Mouse (Mus musculus) hindbrain, embryonic 13.5 days (tissue): ENCODE results near the gene Prl5a1. TPM values are rescaled to one million over a fixed set of nuclear protein-coding genes. Genes with fewer than 3 reads are reported as not detected.

Experiments used
- ATAC-seq: fragments of 200-750 bp; cut with Nextera tagmentation; 2 replicates; pipeline ENCODE4 v1.8.0; 2017; ENCODE audit warnings: moderate TSS enrichment; ENCODE audit not compliant: low FRiP score
- H3K27ac ChIP-seq: fragments of 300-500 bp; sonication (generic); 2 replicates; pipeline ENCODE4 v1.5.1; 2015; ENCODE audit warnings: inconsistent platforms, mild to moderate bottlenecking, moderate library complexity
- H3K27me3 ChIP-seq: fragments of 300-500 bp; sonication (generic); 2 replicates; pipeline ENCODE4 v1.6.1; 2015; ENCODE audit warnings: mild to moderate bottlenecking, inconsistent platforms
- H3K36me3 ChIP-seq: fragments of 300-500 bp; sonication (generic); 2 replicates; pipeline ENCODE4 v1.6.1; 2015; ENCODE audit warnings: mild to moderate bottlenecking, inconsistent platforms
- H3K4me1 ChIP-seq: fragments of 300-500 bp; sonication (generic); replicated peaks from 2 replicates; pipeline ENCODE4 v1.6.1; 2015; ENCODE audit warnings: inconsistent platforms
- H3K4me2 ChIP-seq: fragments of 300-500 bp; sonication (generic); 2 replicates; pipeline ENCODE4 v1.6.1; 2015; ENCODE audit warnings: inconsistent platforms, mild to moderate bottlenecking, moderate library complexity
- H3K4me3 ChIP-seq: fragments of 300-500 bp; sonication (generic); 2 replicates; pipeline ENCODE4 v1.5.1; 2015; ENCODE audit warnings: mild to moderate bottlenecking, inconsistent platforms
- H3K9ac ChIP-seq: fragments of 300-500 bp; sonication (generic); 2 replicates; pipeline ENCODE4 v1.6.1; 2015; ENCODE audit warnings: mild to moderate bottlenecking, inconsistent platforms
- H3K9me3 ChIP-seq: fragments of 300-500 bp; sonication (generic); 2 replicates; pipeline ENCODE4 v1.6.1; 2016; ENCODE audit warnings: inconsistent platforms
- WGBS: fragments of 180-500 bp; shearing (Covaris S2); methylation state at CpG from one replicate; pipeline ENCODE4 v1.1.7; 2015; 5-methylcytosine and 5-hydroxymethylcytosine counted together
- polyA plus RNA-seq: library from polyadenylated mRNA; unstranded; fragments of >200 nt; fragmentation: Nextera tagmentation; extraction: Ambion mirVana; gene quantifications from 2 replicates; pipeline ENCODE4 v1.2.1, GENCODE M21; 2015

Prl5a1 gene
- not detected in 2 replicates for polyA plus RNA-seq

GRCm38 (mm10) chr13:28142184-28142583 lies at the start of gene Prl5a1:
Prl5a1 (plus strand) TSS chr13:28142484.
- no peaks in the 10 kb centered on the region for H3K27me3 ChIP-seq
- no peaks in the 10 kb centered on the region for H3K4me1 ChIP-seq
- no peaks in the 10 kb centered on the region for H3K36me3 ChIP-seq
- WGBS, result 91% methylated on average over 6 of the region's 6 CpGs
- no peak within 1 kb of the TSS for H3K27ac ChIP-seq
- H3K4me2 ChIP-seq, result no peak within 1 kb of the TSS
- no peak for ATAC-seq
- no peak within 1 kb of the TSS for H3K4me3 ChIP-seq
- H3K9ac ChIP-seq, result no peak within 1 kb of the TSS
- no peaks in the 10 kb centered on the region for H3K9me3 ChIP-seq

DNA sequence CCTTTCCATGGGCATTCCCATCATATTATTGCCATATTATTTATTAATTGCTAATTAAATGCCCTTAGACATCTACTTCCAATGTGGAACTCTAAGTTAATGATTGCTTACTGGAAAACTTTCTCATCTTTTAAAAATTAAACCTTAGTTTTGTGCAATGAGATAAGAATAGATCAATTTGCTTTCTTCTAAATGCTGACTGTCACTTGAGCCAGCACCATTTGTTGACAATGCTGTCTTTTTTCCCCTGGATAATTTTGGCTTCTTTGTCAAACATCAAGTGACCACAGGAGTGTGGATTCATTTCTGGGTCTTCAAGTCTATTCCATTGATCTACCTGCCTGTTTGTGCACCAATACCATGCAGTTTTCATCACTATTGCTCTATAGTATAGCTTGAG lies 46.1 kb upstream of the Prl5a1 start:
- Histone ChIP-seq H3K4me1 (no peaks in the 10 kb centered on the region), H3K36me3 (no peaks in the 10 kb centered on the region), H3K9me3 (no peaks in the 10 kb centered on the region), H3K4me3 (no peak overlapping the region), H3K27me3 (no peaks in the 10 kb centered on the region), H3K4me2 (no peak overlapping the region), H3K27ac (no peak overlapping the region), H3K9ac (no peak overlapping the region)
- no peak for ATAC-seq

- Histone ChIP-seq H3K36me3 (no peaks in the 10 kb centered on the region), H3K4me3 (no peak overlapping the region), H3K27ac (no peak overlapping the region), H3K9me3 (no peaks in the 10 kb centered on the region), H3K4me2 (no peak overlapping the region), H3K4me1 (no peaks in the 10 kb centered on the region), H3K9ac (no peak overlapping the region), H3K27me3 (no peaks in the 10 kb centered on the region)
- WGBS, result 88% methylated on average over 3 of the region's 3 CpGs
- no peak for ATAC-seq
Measured at GRCm38 (mm10) chr13:28108536-28108935, 33.7 kb upstream of the Prl5a1 start.

DNA sequence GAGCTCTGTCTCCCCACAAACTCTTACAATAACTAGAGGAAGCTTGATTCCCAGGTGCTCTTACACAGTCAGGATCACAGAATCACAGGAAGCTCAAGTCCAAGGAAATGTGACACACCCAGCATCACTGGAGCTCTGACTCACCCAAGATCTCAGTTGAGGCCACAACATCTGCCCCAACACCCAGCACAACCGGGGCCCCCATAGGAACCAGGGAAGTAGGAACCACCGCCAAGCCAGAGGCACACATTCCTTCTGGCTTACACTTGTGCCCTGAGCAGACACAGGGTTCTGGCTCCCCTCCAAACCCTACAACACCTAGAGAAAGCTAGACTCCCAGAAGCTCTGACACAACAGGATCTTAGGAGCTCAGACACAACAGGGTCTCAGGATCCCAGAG lies 9.5 kb upstream of the Prl5a1 start:
- no peak overlapping the region for H3K27ac ChIP-seq
- 93% methylated on average over 2 of the region's 2 CpGs for WGBS
- no peak overlapping the region for H3K4me3 ChIP-seq
- no peak overlapping the region for H3K4me2 ChIP-seq
- ATAC-seq, result no peak
- H3K27me3 ChIP-seq, result no peaks in the 10 kb centered on the region
- H3K9ac ChIP-seq, result no peak overlapping the region
- no peaks in the 10 kb centered on the region for H3K36me3 ChIP-seq
- no peaks in the 10 kb centered on the region for H3K4me1 ChIP-seq
- no peaks in the 10 kb centered on the region for H3K9me3 ChIP-seq

DNA sequence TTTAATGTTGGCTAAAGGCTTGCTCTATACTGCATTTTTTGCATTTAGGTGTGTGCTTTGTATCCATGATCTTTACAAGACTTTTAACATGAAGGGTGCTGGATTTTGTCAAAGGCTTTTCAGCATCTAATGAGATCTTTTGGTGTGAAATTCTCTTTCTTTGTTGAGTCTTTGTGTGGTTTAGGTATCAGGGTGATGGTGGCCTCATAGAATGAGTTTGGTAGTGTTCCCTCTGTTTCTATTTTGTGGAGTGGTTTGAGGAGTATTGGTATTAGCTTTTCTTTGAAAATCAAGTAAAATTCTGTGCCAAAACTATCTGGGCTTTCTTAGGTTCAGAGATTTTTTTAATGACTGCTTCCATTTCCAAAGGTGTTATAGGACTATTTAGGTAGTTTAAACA lies 6.5 kb upstream of the Prl5a1 start:
- H3K27ac ChIP-seq, result no peak overlapping the region
- no peak overlapping the region for H3K9ac ChIP-seq
- no peak overlapping the region for H3K4me2 ChIP-seq
- no peaks in the 10 kb centered on the region for H3K9me3 ChIP-seq
- H3K4me3 ChIP-seq, result no peak overlapping the region
- no peaks in the 10 kb centered on the region for H3K4me1 ChIP-seq
- no peaks in the 10 kb centered on the region for H3K36me3 ChIP-seq
- no peak for ATAC-seq
- H3K27me3 ChIP-seq, result no peaks in the 10 kb centered on the region

Other genes with a start within 250 kb of the Prl5a1 start
- not detected in 2 replicates for gene Prl4a1, start 126.3 kb upstream of the Prl5a1 start, polyA plus RNA-seq
- gene Gm11361, start 115.0 kb downstream of the Prl5a1 start, polyA plus RNA-seq, result 2.6 and 4.4 TPM in 2 replicates